Mouse (Mus musculus): ENCODE data around the gene Cebpz.

- TF ChIP-seq CTCF (IDR thresholded peaks at IDR 0.05; ENCODE audit: borderline replicate concordance, insufficient read depth, low read depth, low read length), result no peak
- TF ChIP-seq POLR2A (IDR thresholded peaks at IDR 0.05; ENCODE audit: borderline replicate concordance, insufficient read depth, low read length), result no peak
Measured at GRCm38 (mm10) chr17:78913921-78914320, 22.9 kb downstream of the Cebpz start.

Measured in cerebellum, adult 2 months (tissue).